Mouse (Mus musculus) intestine, embryonic 16.5 days (tissue): ENCODE data around the gene Gm6525. TPM values are rescaled to one million over a fixed set of nuclear protein-coding genes. Genes with fewer than 3 reads are reported as not detected.

Experiments
- ATAC-seq: fragments of 200-750 bp; cut with Nextera tagmentation; 2 replicates; pipeline ENCODE4 v1.8.0; 2017; ENCODE audit warnings: moderate TSS enrichment, moderate library complexity
- H3K27ac ChIP-seq: fragments of 300-500 bp; sonication (generic); 2 replicates; pipeline ENCODE4 v1.5.1; 2014; ENCODE audit warnings: mild to moderate bottlenecking, low read length
- H3K27me3 ChIP-seq: fragments of 300-500 bp; sonication (generic); replicated peaks from 2 replicates; pipeline ENCODE4 v1.6.1; 2014; ENCODE audit warnings: low read length, control low read depth, mixed read lengths; ENCODE audit not compliant: control insufficient read depth, insufficient read depth
- H3K36me3 ChIP-seq: fragments of 300-500 bp; sonication (generic); 2 replicates; pipeline ENCODE4 v1.6.1; 2014; ENCODE audit warnings: low read length, control low read depth; ENCODE audit not compliant: control insufficient read depth, insufficient read depth
- H3K4me1 ChIP-seq: fragments of 300-500 bp; sonication (generic); 2 replicates; pipeline ENCODE4 v1.6.1; 2014; ENCODE audit warnings: low read length, control low read depth, mixed read lengths; ENCODE audit not compliant: control insufficient read depth, insufficient read depth
- H3K4me2 ChIP-seq: fragments of 300-500 bp; sonication (generic); 2 replicates; pipeline ENCODE4 v1.6.1; 2014; ENCODE audit warnings: low read depth, low read length, control low read depth
- H3K4me3 ChIP-seq: fragments of 300-500 bp; sonication (generic); 2 replicates; pipeline ENCODE4 v1.5.1; 2014; ENCODE audit warnings: mild to moderate bottlenecking, low read length
- H3K9ac ChIP-seq: fragments of 300-500 bp; sonication (generic); 2 replicates; pipeline ENCODE4 v1.6.1; 2014; ENCODE audit warnings: low read depth, low read length
- H3K9me3 ChIP-seq: fragments of 300-500 bp; sonication (generic); 2 replicates; pipeline ENCODE4 v1.6.1; 2016; ENCODE audit warnings: low read length, control low read depth; ENCODE audit not compliant: control insufficient read depth
- WGBS: fragments of 180-500 bp; shearing (Covaris S2); extraction: QIAGEN DNeasy Blood & Tissue Kit; methylation state at CpG from one replicate; pipeline ENCODE4 v1.1.7; 2014; 5-methylcytosine and 5-hydroxymethylcytosine counted together
- polyA plus RNA-seq: library from polyadenylated mRNA; unstranded; fragments of >200 nt; fragmentation: Nextera tagmentation; extraction: Ambion mirVana; gene quantifications from 2 replicates; pipeline ENCODE4 v1.2.1, GENCODE M21; 2015

Gm6525 gene
- polyA plus RNA-seq, 1 experiment from 2014 or later, result 1.4 TPM

DNA sequence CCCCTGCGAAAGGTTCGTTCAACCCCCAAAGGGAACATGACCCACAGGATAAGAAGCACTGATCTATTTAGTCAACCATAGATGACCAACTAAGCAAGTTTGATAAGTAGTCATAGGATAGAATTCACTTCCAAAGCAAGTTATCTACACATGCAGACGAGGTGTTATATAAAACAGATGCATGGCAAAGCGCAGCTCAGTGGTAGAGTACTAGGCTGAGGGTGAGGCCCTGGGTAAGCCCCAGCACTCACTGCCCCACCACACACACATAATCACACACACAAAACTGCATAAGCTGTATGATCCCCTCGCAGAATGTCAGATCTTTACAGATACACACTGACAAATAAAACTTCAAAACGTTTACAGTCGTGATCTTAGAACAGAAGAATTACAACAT, 37.4 kb upstream of the Gm6525 start:
- no peak overlapping the region for H3K27ac ChIP-seq
- no peak for ATAC-seq
- 75% methylated on average over 7 of the region's 7 CpGs for WGBS
- no peaks in the 10 kb centered on the region for H3K9me3 ChIP-seq
- H3K36me3 ChIP-seq, result no peaks in the 10 kb centered on the region
- no peak overlapping the region for H3K4me2 ChIP-seq
- no peaks in the 10 kb centered on the region for H3K27me3 ChIP-seq
- H3K9ac ChIP-seq, result no peak overlapping the region
- no peaks in the 10 kb centered on the region for H3K4me1 ChIP-seq
- H3K4me3 ChIP-seq, result no peak overlapping the region

DNA sequence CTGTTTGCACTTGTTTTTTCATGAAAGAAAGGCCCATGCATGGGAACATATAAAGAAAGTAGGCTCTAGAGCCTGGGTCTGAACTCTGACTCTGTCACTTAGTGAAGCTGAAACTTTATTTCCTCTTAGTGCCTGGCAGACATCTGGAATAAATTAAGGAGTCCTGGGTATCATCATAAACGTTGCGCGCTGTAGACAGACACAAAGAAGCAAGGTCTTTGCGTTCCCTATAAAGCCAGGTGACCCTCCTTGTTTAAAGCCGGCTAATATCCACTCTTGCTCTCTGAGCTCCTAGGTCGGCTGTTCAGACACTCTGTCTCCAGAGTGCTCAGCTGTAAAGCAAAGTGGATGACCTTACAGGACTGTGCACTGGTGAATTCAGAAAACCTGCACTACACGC, 33.0 kb upstream of the Gm6525 start:
- no peak for ATAC-seq
- Histone ChIP-seq H3K9me3 (no peaks in the 10 kb centered on the region), H3K9ac (no peak overlapping the region), H3K27me3 (no peaks in the 10 kb centered on the region), H3K4me3 (no peak overlapping the region), H3K27ac (no peak overlapping the region), H3K4me2 (no peak overlapping the region), H3K4me1 (no peaks in the 10 kb centered on the region), H3K36me3 (no peaks in the 10 kb centered on the region)
- 58% methylated on average over 7 of the region's 7 CpGs for WGBS

DNA sequence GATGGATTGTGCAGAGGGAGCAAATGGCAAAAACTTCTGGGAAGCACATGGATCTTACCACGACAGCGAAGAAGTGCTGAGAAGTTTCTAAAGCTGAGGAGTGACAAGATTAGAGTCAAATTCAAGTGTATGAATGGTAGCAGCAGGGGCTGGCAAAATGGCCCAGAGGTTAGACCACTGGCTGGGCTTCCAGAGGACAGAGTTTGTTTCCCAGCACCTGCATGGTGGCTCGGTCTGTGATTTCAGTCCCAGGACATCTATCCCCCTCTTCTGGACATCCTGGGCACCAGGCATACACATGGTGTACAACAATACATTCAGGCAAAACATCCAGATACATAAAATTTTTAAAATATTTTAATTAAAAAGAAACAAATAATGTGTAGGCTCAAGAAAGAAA, 24.1 kb upstream of the Gm6525 start:
- no peaks in the 10 kb centered on the region for H3K27me3 ChIP-seq
- WGBS, result 94% methylated on average over 3 of the region's 3 CpGs
- H3K27ac ChIP-seq, result no peak overlapping the region
- ATAC-seq, result no peak
- H3K9me3 ChIP-seq, result no peaks in the 10 kb centered on the region
- H3K4me1 ChIP-seq, result peaks cover 6% of the 10 kb centered on the region
- H3K36me3 ChIP-seq, result no peaks in the 10 kb centered on the region
- H3K4me3 ChIP-seq, result no peak overlapping the region
- H3K4me2 ChIP-seq, result no peak overlapping the region
- no peak overlapping the region for H3K9ac ChIP-seq

DNA sequence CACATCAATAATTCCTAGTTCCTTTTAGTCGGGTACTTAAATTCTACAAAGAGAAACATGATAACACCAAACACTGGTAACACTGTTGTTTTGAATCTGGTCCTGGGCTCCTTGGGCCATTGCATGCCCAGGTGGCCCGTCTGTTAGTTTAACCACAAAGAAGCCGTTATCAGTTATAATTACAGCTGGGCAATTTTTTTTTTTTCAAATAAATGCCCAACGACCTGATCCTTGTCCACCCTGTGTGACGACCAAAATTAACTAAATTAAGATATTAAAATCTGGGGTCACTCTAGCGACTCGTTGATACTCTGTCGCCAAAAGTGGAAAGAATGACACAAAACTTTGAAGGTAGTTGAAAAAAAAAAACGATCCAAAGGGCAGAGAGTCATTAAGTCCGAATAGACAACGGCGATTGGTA, 19.2 kb upstream of the Gm6525 start:
- ATAC-seq, result no peak
- Histone ChIP-seq H3K27me3 (no peaks in the 10 kb centered on the region), H3K4me2 (peak overlapping the region; percentile 98), H3K9me3 (no peaks in the 10 kb centered on the region), H3K36me3 (no peaks in the 10 kb centered on the region), H3K4me3 (peak overlapping the region; percentile 65), H3K27ac (no peak overlapping the region), H3K4me1 (peaks cover 9% of the 10 kb centered on the region), H3K9ac (no peak overlapping the region)
- 12% methylated on average over 12 of the region's 12 CpGs for WGBS

DNA sequence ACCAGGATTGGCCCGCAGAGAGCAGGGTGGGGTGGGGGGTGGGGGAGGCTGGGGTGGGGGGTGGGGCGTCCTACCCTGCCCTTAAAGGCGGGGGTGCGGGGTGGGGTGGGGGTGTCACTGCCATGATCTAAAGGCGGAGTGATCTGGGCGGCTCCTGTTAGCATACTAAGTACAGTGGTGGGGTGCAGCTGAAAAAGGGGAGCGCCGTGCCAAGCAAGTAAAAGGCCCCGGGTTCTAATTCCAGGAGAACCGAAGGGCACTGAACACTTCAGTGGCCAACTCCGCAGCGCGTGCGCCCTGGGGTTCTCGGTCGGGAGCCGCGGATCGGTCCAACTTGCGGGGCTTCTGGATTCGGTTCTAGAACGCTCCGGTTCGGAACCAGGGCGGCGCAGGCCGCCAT, 18.8 kb upstream of the Gm6525 start:
- peak; percentile 68 for ATAC-seq

DNA sequence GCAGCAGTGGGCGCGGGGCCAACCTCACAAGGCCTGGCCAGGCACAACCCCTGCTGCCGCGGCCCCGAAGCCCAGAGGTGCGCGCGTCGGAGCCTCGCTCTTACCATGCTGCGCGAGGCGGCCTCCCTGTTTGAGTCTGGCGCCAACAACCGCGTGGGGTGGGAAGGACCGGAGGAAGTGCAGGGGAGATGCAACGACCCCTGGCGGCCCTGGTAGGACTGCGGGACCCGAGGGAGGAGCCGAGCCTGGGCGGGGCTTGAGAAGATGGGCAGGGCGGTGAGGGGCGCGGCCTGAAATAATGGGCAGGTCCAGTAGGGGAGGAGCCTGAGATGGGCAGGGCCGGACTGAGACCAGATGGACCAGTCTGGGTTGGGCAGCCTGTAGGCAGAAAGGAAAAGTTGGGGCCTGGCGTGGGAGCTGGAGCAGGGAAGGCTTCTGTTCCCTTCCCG, 18.3 kb upstream of the Gm6525 start, which contains the start of gene Mnd1:
Mnd1 (minus strand) TSS at position 229 of the 449 bp plus-strand sequence.
- Histone ChIP-seq H3K27me3 (no peaks in the 10 kb centered on the region), H3K4me1 (peaks cover 9% of the 10 kb centered on the region), H3K27ac (peak within 1 kb of the TSS; percentile 78), H3K36me3 (no peaks in the 10 kb centered on the region), H3K9ac (peak within 1 kb of the TSS; percentile 82), H3K9me3 (no peaks in the 10 kb centered on the region), H3K4me2 (peak within 1 kb of the TSS; percentile 98), H3K4me3 (peak within 1 kb of the TSS; percentile 65)
- peak; percentile 99 for ATAC-seq
- WGBS, result under 1% methylated on average over 29 of the region's 29 CpGs

More for the DNA sequence above, 18.8 kb upstream of the Gm6525 start:
- H3K4me3 ChIP-seq, result peak overlapping the region; percentile 65
- H3K4me1 ChIP-seq, result peaks cover 9% of the 10 kb centered on the region
- WGBS, result under 1% methylated on average over 27 of the region's 27 CpGs
- H3K27ac ChIP-seq, result peak overlapping the region; percentile 78
- H3K36me3 ChIP-seq, result no peaks in the 10 kb centered on the region
- H3K9me3 ChIP-seq, result no peaks in the 10 kb centered on the region
- H3K27me3 ChIP-seq, result no peaks in the 10 kb centered on the region
- peak overlapping the region; percentile 82 for H3K9ac ChIP-seq
- H3K4me2 ChIP-seq, result peak overlapping the region; percentile 98

DNA sequence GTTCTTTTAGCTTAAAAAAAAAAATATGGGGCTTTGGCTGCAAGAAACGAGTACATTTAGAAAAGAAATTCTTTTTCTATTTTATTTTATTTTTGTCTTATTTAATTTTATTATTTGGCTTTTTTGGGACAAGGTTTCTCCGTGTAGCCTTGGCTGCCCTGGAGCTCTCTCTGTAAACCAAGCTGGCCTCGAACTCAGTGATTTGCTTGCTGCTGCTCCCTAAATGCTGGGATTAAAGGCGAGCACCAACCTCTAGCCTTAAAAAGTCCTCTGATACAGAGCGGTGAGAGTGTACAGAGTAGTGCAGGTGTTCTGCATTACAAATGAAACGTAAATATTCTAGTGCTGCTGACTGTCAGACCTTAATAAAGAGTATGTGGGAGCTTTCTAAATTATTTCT, 17.8 kb upstream of the Gm6525 start:
- Histone ChIP-seq H3K27me3 (no peaks in the 10 kb centered on the region), H3K4me1 (peaks cover 9% of the 10 kb centered on the region), H3K9ac (no peak overlapping the region), H3K36me3 (no peaks in the 10 kb centered on the region), H3K27ac (no peak overlapping the region), H3K4me3 (peak overlapping the region; percentile 65; the same call in 1 of the 2 replicates), H3K9me3 (no peaks in the 10 kb centered on the region), H3K4me2 (peak overlapping the region; percentile 98)
- no peak for ATAC-seq
- WGBS, result 41% methylated on average over 6 of the region's 6 CpGs

DNA sequence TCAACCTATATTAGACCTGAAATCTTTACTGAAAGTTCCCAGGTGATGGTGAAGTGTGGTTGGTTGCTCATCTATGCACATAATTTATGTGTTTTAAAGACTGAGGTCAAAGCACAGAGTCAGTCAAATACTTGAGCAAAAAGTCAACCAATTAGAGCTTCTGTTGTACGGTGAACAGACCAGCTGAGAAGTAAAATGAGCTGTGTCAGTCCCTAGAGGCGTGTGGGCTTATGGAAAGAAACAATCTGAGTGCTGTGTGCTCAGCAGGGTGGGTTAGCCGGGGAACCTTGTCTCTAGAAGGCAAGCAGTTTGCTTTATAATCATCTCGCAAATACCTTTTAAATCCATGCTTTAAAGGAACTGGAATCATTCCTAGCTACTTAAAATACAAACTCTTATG, 16.9 kb upstream of the Gm6525 start:
- no peak overlapping the region for H3K4me3 ChIP-seq

DNA sequence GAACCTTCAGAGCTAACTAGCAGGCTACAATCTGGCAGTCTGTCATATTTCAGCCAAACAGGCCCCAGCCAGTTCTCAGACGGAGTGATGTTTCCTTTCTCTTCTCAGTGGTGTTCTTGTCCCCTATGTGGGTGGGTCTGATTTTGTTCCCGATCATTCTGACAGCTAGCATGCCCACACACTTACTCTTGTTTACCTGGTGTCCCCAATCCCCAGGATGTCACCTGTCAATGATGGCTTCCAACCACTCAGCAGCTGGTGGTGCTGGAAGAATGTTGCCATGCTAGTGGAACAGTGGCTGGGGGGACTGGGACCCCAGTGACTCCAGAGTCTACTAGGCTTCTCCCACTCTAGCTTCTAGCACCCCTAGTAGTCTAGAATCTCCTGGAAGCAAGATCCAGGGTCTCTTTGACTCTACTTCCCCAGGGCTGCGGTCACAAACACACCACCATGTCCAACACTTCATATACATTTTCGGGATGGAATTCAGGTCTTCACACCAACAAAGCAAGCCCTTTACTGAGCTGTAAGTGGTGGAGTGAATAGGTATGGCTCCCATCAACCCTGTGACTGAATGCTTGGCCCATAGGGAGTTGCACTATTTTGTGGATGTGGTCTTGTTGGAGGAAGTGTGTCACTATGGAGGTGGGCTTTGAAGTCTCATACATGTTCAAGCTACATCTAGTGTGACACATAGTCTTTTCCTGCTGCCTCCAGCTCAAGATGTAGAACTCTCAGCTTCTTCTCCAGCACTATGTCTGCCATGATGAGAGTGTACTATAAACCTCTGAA, 16.1 kb upstream of the Gm6525 start:
- no peak overlapping the region for H3K27ac ChIP-seq
- H3K4me2 ChIP-seq, result no peak overlapping the region
- no peak overlapping the region for H3K9ac ChIP-seq
- H3K27me3 ChIP-seq, result no peaks in the 10 kb centered on the region
- 85% methylated on average over 4 of the region's 4 CpGs for WGBS
- no peaks in the 10 kb centered on the region for H3K9me3 ChIP-seq
- H3K4me3 ChIP-seq, result no peak overlapping the region
- H3K36me3 ChIP-seq, result no peaks in the 10 kb centered on the region
- peaks cover 9% of the 10 kb centered on the region for H3K4me1 ChIP-seq
- no peak for ATAC-seq

More for the DNA sequence above, 16.9 kb upstream of the Gm6525 start:
- no peaks in the 10 kb centered on the region for H3K36me3 ChIP-seq
- no peak overlapping the region for H3K9ac ChIP-seq
- H3K27ac ChIP-seq, result no peak overlapping the region
- H3K4me2 ChIP-seq, result no peak overlapping the region
- no peaks in the 10 kb centered on the region for H3K27me3 ChIP-seq
- WGBS, result 52% methylated on average over 4 of the region's 4 CpGs
- no peak for ATAC-seq
- no peaks in the 10 kb centered on the region for H3K9me3 ChIP-seq
- peaks cover 9% of the 10 kb centered on the region for H3K4me1 ChIP-seq
